Comparison of ENCODE assay signal across 15 mouse cellular contexts in the genomic region with DNA sequence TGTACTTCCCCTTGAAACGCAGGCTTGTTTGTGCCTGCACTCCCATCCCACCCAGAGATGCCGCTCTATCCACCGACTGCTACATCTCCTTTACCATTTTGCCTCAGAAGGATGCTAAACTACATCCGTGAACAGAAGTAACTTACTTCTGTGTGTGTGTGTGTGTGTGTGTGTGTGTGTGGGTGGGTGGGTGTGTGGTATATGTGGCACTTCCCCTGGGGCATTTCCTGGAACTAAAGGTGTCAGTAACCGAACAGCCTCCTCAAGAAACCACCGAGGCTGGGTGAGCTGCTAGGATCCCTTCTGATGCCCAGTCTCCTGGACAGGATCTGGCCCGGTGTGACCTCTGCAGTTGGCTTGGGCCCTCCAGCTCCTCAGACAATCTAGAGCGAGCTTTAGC. TPM values are rescaled to one million over a fixed set of nuclear protein-coding genes. Genes with fewer than 3 reads are reported as not detected.
A peak's percentile ranks its signal among the peaks of the same experiment; 100 is the strongest.
DNase-seq lines count a peak whose midpoint lies in the region; ATAC-seq and TF ChIP-seq lines count a peak whose summit lies in the region.
"Had no signal": no experiment of that assay in that cellular context is flagged by ENCODE, and none has a peak within 500 bp of the region (broad histone marks: within the 10 kb centered on the region; RNA-seq: fewer than 3 reads in every experiment).

No protein-coding gene starts in this region.

- no peak overlapping the region for H3K27ac ChIP-seq in embryonic facial prominence, embryonic 15.5 days (replicated peaks)
- H3K27ac ChIP-seq in embryonic facial prominence, embryonic 10.5 days (replicated peaks), result no peak overlapping the region
- peak overlapping the region; percentile 27 for H3K27ac ChIP-seq in macrophage
- no peak overlapping the region for H3K27ac ChIP-seq in stomach, postnatal 0 days (replicated peaks)
- H3K27ac ChIP-seq in forebrain, embryonic 12.5 days, result no peak overlapping the region
- H3K27ac ChIP-seq: hindbrain, embryonic 10.5 days had no signal

- H3K9ac ChIP-seq in embryonic facial prominence, embryonic 15.5 days, result no peak overlapping the region
- H3K9ac ChIP-seq in stomach, postnatal 0 days (ENCODE audit: low read length), result no peak overlapping the region
- H3K9ac ChIP-seq in forebrain, embryonic 12.5 days, result no peak overlapping the region

- WGBS in embryonic facial prominence, embryonic 15.5 days, result 49% methylated on average over 8 of the region's 8 CpGs
- WGBS in embryonic facial prominence, embryonic 10.5 days, result 75% methylated on average over 8 of the region's 8 CpGs
- 36% methylated on average over 8 of the region's 8 CpGs for WGBS in macrophage (ENCODE audit: missing documents)
- 73% methylated on average over 8 of the region's 8 CpGs for WGBS in stomach, postnatal 0 days
- 83% methylated on average over 8 of the region's 8 CpGs for WGBS in forebrain, embryonic 12.5 days

- peaks cover 47% of the 10 kb centered on the region for H3K4me1 ChIP-seq in embryonic facial prominence, embryonic 15.5 days
- peaks cover 51% of the 10 kb centered on the region for H3K4me1 ChIP-seq in embryonic facial prominence, embryonic 10.5 days
- peaks cover 6% of the 10 kb centered on the region; the same call in 1 of the 2 replicates for H3K4me1 ChIP-seq in stomach, postnatal 0 days (replicated peaks; ENCODE audit: control insufficient read depth, insufficient read depth)
- peaks cover 36% of the 10 kb centered on the region for H3K4me1 ChIP-seq in forebrain, embryonic 12.5 days

- no peak for ATAC-seq in embryonic facial prominence, embryonic 15.5 days (ENCODE audit: insufficient number of reproducible peaks, low FRiP score, low TSS enrichment, low read depth)
- no peak for ATAC-seq in stomach, postnatal 0 days (ENCODE audit: low FRiP score, low TSS enrichment)
- ATAC-seq in forebrain, embryonic 12.5 days (ENCODE audit: low FRiP score), result no peak

- H3K79me2 ChIP-seq in macrophage (ENCODE audit: inconsistent target), result peaks cover 10% of the 10 kb centered on the region; the same call in 1 of the 2 replicates

- no peak overlapping the region for H3K4me3 ChIP-seq in embryonic facial prominence, embryonic 15.5 days (replicated peaks)
- H3K4me3 ChIP-seq in embryonic facial prominence, embryonic 10.5 days, result no peak overlapping the region
- peak overlapping the region; percentile 10; the same call in 1 of the 2 replicates for H3K4me3 ChIP-seq in macrophage (ENCODE audit: inconsistent target)
- H3K4me3 ChIP-seq in stomach, postnatal 0 days (ENCODE audit: low read depth, low read length), result no peak overlapping the region
- no peak overlapping the region for H3K4me3 ChIP-seq in forebrain, embryonic 12.5 days (replicated peaks)
- H3K4me3 ChIP-seq: hindbrain, embryonic 10.5 days had no signal

- no peak for TF ChIP-seq EP300 in stomach, postnatal 0 days (optimal IDR thresholded peaks at IDR 0.05)

- DNase-seq in embryonic facial prominence, embryonic 10.5 days (ENCODE audit: low spot score), result no peak
- peak; percentile 79 for DNase-seq in T-cell, adult 2 months (ENCODE audit: low spot score)
- DNase-seq in stomach, postnatal 0 days (ENCODE audit: low spot score), result peak; percentile 12
- DNase-seq in embryo, embryonic 9.5 days (ENCODE audit: extremely low spot score), result no peak
- DNase-seq in cerebellum, adult 8-10 months, result no peak
- DNase-seq: adrenal gland, postnatal 10 days; cerebellum, adult 11-12 months; gastrocnemius, postnatal 14 days; kidney, postnatal 10 days; right cerebral cortex, postnatal 4 days had no signal

- H3K9me3 ChIP-seq in embryonic facial prominence, embryonic 15.5 days (replicated peaks), result no peaks in the 10 kb centered on the region
- no peaks in the 10 kb centered on the region for H3K9me3 ChIP-seq in embryonic facial prominence, embryonic 10.5 days
- H3K9me3 ChIP-seq in stomach, postnatal 0 days (ENCODE audit: control insufficient read depth, low read length), result no peaks in the 10 kb centered on the region
- no peaks in the 10 kb centered on the region for H3K9me3 ChIP-seq in forebrain, embryonic 12.5 days
- H3K9me3 ChIP-seq: hindbrain, embryonic 10.5 days had no signal

- no peaks in the 10 kb centered on the region for H3K27me3 ChIP-seq in embryonic facial prominence, embryonic 15.5 days
- H3K27me3 ChIP-seq in embryonic facial prominence, embryonic 10.5 days (replicated peaks; ENCODE audit: low read depth, poor library complexity, severe bottlenecking), result peaks cover 86% of the 10 kb centered on the region
- no peaks in the 10 kb centered on the region for H3K27me3 ChIP-seq in stomach, postnatal 0 days (ENCODE audit: control insufficient read depth, insufficient read depth, low read length)
- peaks cover 10% of the 10 kb centered on the region; the same call in 1 of the 2 replicates for H3K27me3 ChIP-seq in forebrain, embryonic 12.5 days

- H3K36me3 ChIP-seq in embryonic facial prominence, embryonic 15.5 days, result no peaks in the 10 kb centered on the region
- no peaks in the 10 kb centered on the region for H3K36me3 ChIP-seq in embryonic facial prominence, embryonic 10.5 days (replicated peaks)
- H3K36me3 ChIP-seq in macrophage (ENCODE audit: inconsistent target), result peaks cover 7% of the 10 kb centered on the region; the same call in 1 of the 2 replicates
- no peaks in the 10 kb centered on the region for H3K36me3 ChIP-seq in stomach, postnatal 0 days (ENCODE audit: control insufficient read depth, insufficient read depth, low read length)
- 0 out of 2 replicates have a peak, but pooled peaks cover 6% of the 10 kb centered on the region for H3K36me3 ChIP-seq in forebrain, embryonic 12.5 days (replicated peaks)
- H3K36me3 ChIP-seq: hindbrain, embryonic 10.5 days had no signal

- TF ChIP-seq CTCF in stomach, postnatal 0 days (IDR thresholded peaks at IDR 0.05; ENCODE audit: low read depth), result no peak

- peak overlapping the region; percentile 27; the same call in 1 of the 2 replicates for H3K4me2 ChIP-seq in embryonic facial prominence, embryonic 15.5 days (replicated peaks)
- no peak overlapping the region for H3K4me2 ChIP-seq in stomach, postnatal 0 days (replicated peaks; ENCODE audit: low read depth)
- no peak overlapping the region for H3K4me2 ChIP-seq in forebrain, embryonic 12.5 days
- H3K4me2 ChIP-seq: midbrain, embryonic 11.5 days had no signal

RNA-seq across cellular contexts. Expression of a gene that starts 7.0 kb away (rescaled TPM):
- 18.5 and 21.9 TPM in 2 replicates for polyA plus RNA-seq in embryonic facial prominence, embryonic 15.5 days (2015; fragmentation: Nextera tagmentation; extraction: Ambion mirVana)
- polyA plus RNA-seq in embryonic facial prominence, embryonic 10.5 days (2016; fragmentation: Nextera tagmentation; extraction: Ambion mirVana), result 5.9 and 7.1 TPM in 2 replicates
- 100 to 1,000 TPM in 6 of 26 experiments, 10 to 100 TPM in 20; 12.4 to 193 (median 60.3) TPM for total RNA-seq in macrophage (2018; cell fraction: chromatin; rRNA removed)
- total RNA-seq in macrophage (2018; cell fraction: cytosol; rRNA removed), result 10 to 100 TPM in 19 of 26 experiments, 1 to 10 TPM in 7; 8.5 to 33.5 (median 15.5) TPM
- total RNA-seq in macrophage (2018; cell fraction: nucleus; rRNA removed), result 100 to 1,000 TPM in 3 of 26 experiments, 10 to 100 TPM in 23; 24.0 to 139 (median 65.3) TPM
- 7.3 to 33.5 TPM (median 7.7 TPM) in 3 replicates for polyA plus RNA-seq in macrophage (2018)
- 27.9 and 32.7 TPM in 2 replicates for polyA plus RNA-seq in stomach, postnatal 0 days (2015; fragmentation: Nextera tagmentation; extraction: Ambion mirVana)
- 15.3 and 16.0 TPM in 2 replicates for polyA plus RNA-seq in forebrain, embryonic 12.5 days (2016; fragmentation: Nextera tagmentation; extraction: Ambion mirVana)

RNA-seq across cellular contexts. Expression of a gene that starts 29.0 kb away (rescaled TPM):
- polyA plus RNA-seq in embryonic facial prominence, embryonic 15.5 days (2015; fragmentation: Nextera tagmentation; extraction: Ambion mirVana), result 16.3 and 17.9 TPM in 2 replicates
- polyA plus RNA-seq in embryonic facial prominence, embryonic 10.5 days (2016; fragmentation: Nextera tagmentation; extraction: Ambion mirVana), result 17.5 and 17.6 TPM in 2 replicates
- 10 to 100 TPM; 11.1 to 30.9 (median 17.3) TPM for total RNA-seq in macrophage (2018; cell fraction: chromatin; rRNA removed)
- 10 to 100 TPM; 26.0 to 45.2 (median 33.0) TPM for total RNA-seq in macrophage (2018; cell fraction: cytosol; rRNA removed)
- total RNA-seq in macrophage (2018; cell fraction: nucleus; rRNA removed), result 10 to 100 TPM; 17.6 to 42.3 (median 27.8) TPM
- 23.0 to 38.3 TPM (median 30.3 TPM) in 3 replicates for polyA plus RNA-seq in macrophage (2018)
- polyA plus RNA-seq in stomach, postnatal 0 days (2015; fragmentation: Nextera tagmentation; extraction: Ambion mirVana), result 9.7 and 9.8 TPM in 2 replicates
- 22.7 and 24.9 TPM in 2 replicates for polyA plus RNA-seq in forebrain, embryonic 12.5 days (2016; fragmentation: Nextera tagmentation; extraction: Ambion mirVana)

RNA-seq across cellular contexts. Expression of a gene that starts 43.9 kb away (rescaled TPM):
- 96.0 and 108 TPM in 2 replicates for polyA plus RNA-seq in embryonic facial prominence, embryonic 15.5 days (2015; fragmentation: Nextera tagmentation; extraction: Ambion mirVana)
- 184 and 194 TPM in 2 replicates for polyA plus RNA-seq in embryonic facial prominence, embryonic 10.5 days (2016; fragmentation: Nextera tagmentation; extraction: Ambion mirVana)
- 10 to 100 TPM in 18 of 26 experiments, 1 to 10 TPM in 8; 3.6 to 33.6 (median 15.7) TPM for total RNA-seq in macrophage (2018; cell fraction: chromatin; rRNA removed)
- total RNA-seq in macrophage (2018; cell fraction: cytosol; rRNA removed), result 10 to 100 TPM; 11.9 to 27.4 (median 19.5) TPM
- total RNA-seq in macrophage (2018; cell fraction: nucleus; rRNA removed), result 10 to 100 TPM in 15 of 26 experiments, 1 to 10 TPM in 11; 4.3 to 40.2 (median 12.1) TPM
- 20.9 to 38.7 TPM (median 26.5 TPM) in 3 replicates for polyA plus RNA-seq in macrophage (2018)
- polyA plus RNA-seq in stomach, postnatal 0 days (2015; fragmentation: Nextera tagmentation; extraction: Ambion mirVana), result 55.6 and 58.1 TPM in 2 replicates
- polyA plus RNA-seq in forebrain, embryonic 12.5 days (2016; fragmentation: Nextera tagmentation; extraction: Ambion mirVana), result 119 and 120 TPM in 2 replicates

RNA-seq across cellular contexts. Expression of a gene that starts 55.8 kb away (rescaled TPM):
- polyA plus RNA-seq in embryonic facial prominence, embryonic 15.5 days (2015; fragmentation: Nextera tagmentation; extraction: Ambion mirVana), result 625 and 678 TPM in 2 replicates
- 15.2 and 17.9 TPM in 2 replicates for polyA plus RNA-seq in embryonic facial prominence, embryonic 10.5 days (2016; fragmentation: Nextera tagmentation; extraction: Ambion mirVana)
- total RNA-seq in macrophage (2018; cell fraction: chromatin; rRNA removed), result 100 to 1,000 TPM in 8 of 26 experiments, 10 to 100 TPM in 18; 18.3 to 483 (median 71.9) TPM
- 100 to 1,000 TPM in 13 of 26 experiments, 10 to 100 TPM in 13; 61.7 to 262 (median 112) TPM for total RNA-seq in macrophage (2018; cell fraction: cytosol; rRNA removed)
- total RNA-seq in macrophage (2018; cell fraction: nucleus; rRNA removed), result 100 to 1,000 TPM in 11 of 26 experiments, 10 to 100 TPM in 15; 40.2 to 222 (median 79.2) TPM
- 96.7 to 217 TPM (median 105 TPM) in 3 replicates for polyA plus RNA-seq in macrophage (2018)
- polyA plus RNA-seq in stomach, postnatal 0 days (2015; fragmentation: Nextera tagmentation; extraction: Ambion mirVana), result 250 and 267 TPM in 2 replicates
- 23.2 and 25.8 TPM in 2 replicates for polyA plus RNA-seq in forebrain, embryonic 12.5 days (2016; fragmentation: Nextera tagmentation; extraction: Ambion mirVana)

Comparison
In these comparisons a context has a peak if more than half of its experiments do, and no peak if none do; other contexts are left out.
1. DNase-seq: peak in T-cell, adult 2 months (single experiment) and stomach, postnatal 0 days (single experiment); none in embryonic facial prominence, embryonic 10.5 days (single experiment), embryo, embryonic 9.5 days (single experiment) and cerebellum, adult 8-10 months (single experiment).